Mouse (Mus musculus): ENCODE measurements around the gene Cmss1.

Gene Cmss1

GRCm38 (mm10) chr16:57280221-57281217, 326.1 kb downstream of the Cmss1 start:
- DNase-seq: no peak

- no peak for DNase-seq
These were observed 327.6 kb downstream of the Cmss1 start for GRCm38 (mm10) chr16:57278976-57279626.

GRCm38 (mm10) chr16:57269751-57270150, 336.9 kb downstream of the Cmss1 start:
- no peak for DNase-seq

- DNase-seq: no peak
These were observed 338.4 kb downstream of the Cmss1 start for GRCm38 (mm10) chr16:57268058-57268841.

- DNase-seq: no peak
These were observed 339.6 kb downstream of the Cmss1 start for GRCm38 (mm10) chr16:57267068-57267467.

- no peak for DNase-seq
These were observed 346.5 kb downstream of the Cmss1 start for GRCm38 (mm10) chr16:57260152-57260551.

GRCm38 (mm10) chr16:57259356-57260083, 347.1 kb downstream of the Cmss1 start:
- DNase-seq: no peak

Data from thymus, postnatal 36 days (tissue).